Mouse (Mus musculus): ENCODE data around the gene Pamr1. TPM values are rescaled to one million over a fixed set of nuclear protein-coding genes. Genes with fewer than 3 reads are reported as not detected.

Gene Pamr1
- polyA plus RNA-seq, 1 experiment from 2014 or later: 59.4 TPM

Other genes starting within 250 kb of the Pamr1 start
- gene Trim44, start 142.2 kb upstream of the Pamr1 start, polyA plus RNA-seq (2015; fragmentation: Nextera tagmentation; extraction: Ambion mirVana): 21.8 and 27.7 TPM in 2 replicates
- gene Fjx1, start 97.5 kb upstream of the Pamr1 start, polyA plus RNA-seq (2015; fragmentation: Nextera tagmentation; extraction: Ambion mirVana): 16.0 and 24.8 TPM in 2 replicates
- gene Slc1a2, start 108.6 kb downstream of the Pamr1 start, polyA plus RNA-seq (2015; fragmentation: Nextera tagmentation; extraction: Ambion mirVana): 1.3 and 1.5 TPM in 2 replicates

Data from limb, embryonic 15.5 days (tissue).